Mouse (Mus musculus) kidney, embryonic 15.5 days (tissue): ENCODE results near the gene Abcc3. TPM values are rescaled to one million over a fixed set of nuclear protein-coding genes. Genes with fewer than 3 reads are reported as not detected.

Experiments
- ATAC-seq: fragments of 200-750 bp; cut with Nextera tagmentation; replicated peaks from 2 replicates; pipeline ENCODE4 v1.8.0; 2017; ENCODE audit warnings: moderate TSS enrichment; ENCODE audit not compliant: low FRiP score
- H3K27ac ChIP-seq: fragments of 300-500 bp; sonication (generic); 2 replicates; pipeline ENCODE4 v1.5.1; 2015; ENCODE audit warnings: mild to moderate bottlenecking, inconsistent platforms
- H3K27me3 ChIP-seq: fragments of 300-500 bp; sonication (generic); 2 replicates; pipeline ENCODE4 v1.6.1; 2015; ENCODE audit warnings: inconsistent platforms
- H3K36me3 ChIP-seq: fragments of 300-500 bp; sonication (generic); 2 replicates; pipeline ENCODE4 v1.6.1; 2015; ENCODE audit warnings: inconsistent platforms
- H3K4me1 ChIP-seq: fragments of 300-500 bp; sonication (generic); 2 replicates; pipeline ENCODE4 v1.6.1; 2015; ENCODE audit warnings: inconsistent platforms
- H3K4me2 ChIP-seq: fragments of 300-500 bp; sonication (generic); 2 replicates; pipeline ENCODE4 v1.6.1; 2015; ENCODE audit warnings: moderate library complexity, mild to moderate bottlenecking, inconsistent platforms
- H3K4me3 ChIP-seq: fragments of 300-500 bp; sonication (generic); replicated peaks from 2 replicates; pipeline ENCODE4 v1.5.1; 2015; ENCODE audit warnings: mild to moderate bottlenecking, inconsistent platforms
- H3K9ac ChIP-seq: fragments of 300-500 bp; sonication (generic); 2 replicates; pipeline ENCODE4 v1.6.1; 2015; ENCODE audit warnings: mild to moderate bottlenecking, inconsistent platforms
- H3K9me3 ChIP-seq: fragments of 300-500 bp; sonication (generic); replicated peaks from 2 replicates; pipeline ENCODE4 v1.6.1; 2016; ENCODE audit warnings: inconsistent platforms
- WGBS: fragments of 180-500 bp; shearing (Covaris S2); methylation state at CpG from one replicate; pipeline ENCODE4 v1.1.7; 2015; ENCODE audit warnings: mixed read lengths; 5-methylcytosine and 5-hydroxymethylcytosine counted together
- polyA plus RNA-seq: library from polyadenylated mRNA; unstranded; fragments of >200 nt; fragmentation: Nextera tagmentation; extraction: Ambion mirVana; gene quantifications from 2 replicates; pipeline ENCODE4 v1.2.1, GENCODE M21; 2015

The Abcc3 gene
- polyA plus RNA-seq: 3.4 and 6.0 TPM in 2 replicates

DNA sequence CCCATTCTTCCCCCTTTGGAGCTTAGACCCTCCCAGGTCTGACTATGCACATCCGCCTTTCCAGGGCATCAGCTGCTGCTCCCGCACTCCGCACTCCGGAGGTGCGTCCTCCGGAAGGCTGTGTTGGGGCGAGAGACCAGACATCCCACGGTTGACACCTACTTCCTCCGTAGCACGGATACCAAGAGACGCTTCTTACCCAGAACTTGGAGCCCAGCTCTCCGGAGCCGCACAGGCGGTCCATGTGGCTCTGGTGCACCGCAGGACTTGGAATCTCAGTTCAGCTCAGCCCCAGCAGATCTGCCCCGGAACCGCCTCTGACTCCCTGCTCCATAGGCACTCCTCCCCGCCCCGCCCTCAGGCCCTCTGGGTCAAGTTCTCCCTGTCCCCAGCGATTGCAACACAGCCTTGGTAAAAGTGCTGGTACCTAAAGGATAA, at the start of gene Abcc3:
Abcc3 (minus strand) TSS at position 326 of the 438 bp plus-strand sequence.
- ATAC-seq: peak; percentile 52
- no peaks in the 10 kb centered on the region for H3K36me3 ChIP-seq
- H3K27me3 ChIP-seq: no peaks in the 10 kb centered on the region
- WGBS: 4% methylated on average over 20 of the region's 20 CpGs
- H3K27ac ChIP-seq: no peak within 1 kb of the TSS
- no peaks in the 10 kb centered on the region for H3K9me3 ChIP-seq
- H3K4me1 ChIP-seq: peaks cover 16% of the 10 kb centered on the region
- H3K4me3 ChIP-seq: peak within 1 kb of the TSS; percentile 29
- H3K9ac ChIP-seq: no peak within 1 kb of the TSS
- H3K4me2 ChIP-seq: peak within 1 kb of the TSS; percentile 56

DNA sequence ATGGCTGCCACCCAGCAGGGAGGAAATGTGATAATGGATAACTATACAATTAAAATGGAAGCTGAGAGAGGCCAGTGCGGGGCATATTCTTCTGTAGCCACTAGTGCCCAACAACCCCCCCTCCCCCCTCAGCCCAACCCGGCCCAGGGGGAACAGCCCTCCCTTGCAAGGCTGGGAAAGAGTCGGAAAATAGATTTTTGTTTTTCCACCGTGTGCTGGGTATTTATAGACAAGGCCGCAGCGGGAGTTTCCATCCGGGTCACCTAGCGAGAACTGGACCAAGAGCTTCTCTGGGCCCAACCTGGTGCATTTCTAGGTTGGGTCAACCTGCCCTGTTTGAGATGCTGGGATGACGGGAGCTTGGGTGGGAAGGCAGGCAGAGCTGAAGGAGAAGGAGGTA, 49.0 kb upstream of the Abcc3 start:
- Histone ChIP-seq H3K4me3 (no peak overlapping the region), H3K27me3 (peaks cover 5% of the 10 kb centered on the region; the same call in 1 of the 2 replicates), H3K9me3 (no peaks in the 10 kb centered on the region), H3K9ac (no peak overlapping the region), H3K4me2 (no peak overlapping the region), H3K36me3 (peaks cover 16% of the 10 kb centered on the region), H3K4me1 (peaks cover 60% of the 10 kb centered on the region), H3K27ac (no peak overlapping the region)
- WGBS: 63% methylated on average over 9 of the region's 9 CpGs
- no peak for ATAC-seq

DNA sequence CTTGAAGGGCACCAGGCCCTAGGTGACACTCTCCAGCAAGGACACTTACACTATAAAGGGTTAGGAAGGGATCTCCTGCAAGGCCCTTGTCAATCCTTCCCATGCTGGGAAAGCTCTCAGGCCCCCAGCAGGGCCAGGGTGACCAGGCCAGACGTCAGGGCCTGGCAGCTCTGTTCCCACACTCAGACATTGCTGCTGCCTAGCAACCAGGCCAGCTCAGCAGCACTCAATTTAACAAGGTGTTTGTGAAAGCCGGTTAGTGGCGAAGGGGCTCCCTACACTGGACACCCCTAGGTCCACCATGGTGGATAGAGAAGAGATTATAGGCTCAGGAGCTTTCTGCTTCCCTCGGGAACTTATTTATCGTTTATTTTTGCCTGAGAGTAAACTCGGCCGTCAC, 48.3 kb upstream of the Abcc3 start:
- no peak for ATAC-seq
- Histone ChIP-seq H3K4me3 (no peak overlapping the region), H3K36me3 (peaks cover 16% of the 10 kb centered on the region), H3K27ac (no peak overlapping the region), H3K4me1 (peaks cover 59% of the 10 kb centered on the region), H3K9me3 (no peaks in the 10 kb centered on the region), H3K27me3 (peaks cover 5% of the 10 kb centered on the region; the same call in 1 of the 2 replicates), H3K9ac (no peak overlapping the region), H3K4me2 (no peak overlapping the region)
- WGBS: 62% methylated on average over 7 of the region's 7 CpGs

DNA sequence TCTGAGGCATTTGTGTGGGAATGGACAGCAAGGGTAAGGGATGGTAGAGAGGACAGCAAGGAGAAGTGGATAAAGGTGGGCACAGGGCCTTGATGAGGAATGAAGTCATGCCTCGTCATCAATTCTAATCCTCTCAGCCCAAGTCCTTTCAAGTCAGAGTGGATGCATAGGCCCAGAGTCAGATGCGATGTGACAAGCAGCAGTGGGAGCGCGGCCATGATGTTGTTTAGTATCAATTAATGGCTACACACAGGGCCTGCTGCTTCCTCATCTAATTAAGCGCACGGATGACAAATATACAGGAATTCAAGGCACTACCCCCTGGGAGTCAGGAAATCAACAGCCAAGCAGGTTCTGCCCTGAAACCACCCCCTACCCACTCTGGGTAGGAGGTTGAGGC, 47.6 kb upstream of the Abcc3 start:
- no peak overlapping the region for H3K27ac ChIP-seq
- no peak overlapping the region for H3K9ac ChIP-seq
- no peak overlapping the region for H3K4me3 ChIP-seq
- 83% methylated on average over 6 of the region's 6 CpGs for WGBS
- no peak overlapping the region for H3K4me2 ChIP-seq
- ATAC-seq: no peak
- H3K4me1 ChIP-seq: peaks cover 52% of the 10 kb centered on the region
- H3K27me3 ChIP-seq: peaks cover 5% of the 10 kb centered on the region; the same call in 1 of the 2 replicates
- H3K36me3 ChIP-seq: peaks cover 16% of the 10 kb centered on the region
- H3K9me3 ChIP-seq: no peaks in the 10 kb centered on the region

GRCm38 (mm10) chr11:94429011-94429651, 36.3 kb upstream of the Abcc3 start:
- Histone ChIP-seq H3K4me2 (peak overlapping the region; percentile 24; the same call in 1 of the 2 replicates), H3K4me3 (no peak overlapping the region), H3K4me1 (peaks cover 52% of the 10 kb centered on the region), H3K27me3 (peaks cover 16% of the 10 kb centered on the region), H3K9me3 (no peaks in the 10 kb centered on the region), H3K9ac (no peak overlapping the region), H3K27ac (peak overlapping the region; percentile 89), H3K36me3 (peaks cover 22% of the 10 kb centered on the region)
- ATAC-seq: peak; percentile 16
- 28% methylated on average over 9 of the region's 9 CpGs for WGBS

GRCm38 (mm10) chr11:94428091-94428835, 35.5 kb upstream of the Abcc3 start:
- H3K27ac ChIP-seq: peak overlapping the region; percentile 89
- H3K4me1 ChIP-seq: peaks cover 57% of the 10 kb centered on the region
- H3K36me3 ChIP-seq: peaks cover 25% of the 10 kb centered on the region
- H3K9me3 ChIP-seq: no peaks in the 10 kb centered on the region
- peaks cover 8% of the 10 kb centered on the region for H3K27me3 ChIP-seq
- peak; percentile 89 for ATAC-seq
- no peak overlapping the region for H3K9ac ChIP-seq
- H3K4me3 ChIP-seq: no peak overlapping the region
- peak overlapping the region; percentile 24; the same call in 1 of the 2 replicates for H3K4me2 ChIP-seq
- 2% methylated on average over 4 of the region's 4 CpGs for WGBS

GRCm38 (mm10) chr11:94425656-94426055, 32.9 kb upstream of the Abcc3 start:
- Histone ChIP-seq H3K27me3 (no peaks in the 10 kb centered on the region), H3K4me2 (no peak overlapping the region), H3K4me1 (peaks cover 74% of the 10 kb centered on the region), H3K9me3 (no peaks in the 10 kb centered on the region), H3K27ac (no peak overlapping the region), H3K9ac (no peak overlapping the region), H3K36me3 (peaks cover 13% of the 10 kb centered on the region; the same call in 1 of the 2 replicates), H3K4me3 (no peak overlapping the region)
- 61% methylated on average over 14 of the region's 14 CpGs for WGBS
- no peak for ATAC-seq

- H3K36me3 ChIP-seq: peaks cover 13% of the 10 kb centered on the region; the same call in 1 of the 2 replicates
- H3K27me3 ChIP-seq: no peaks in the 10 kb centered on the region
- no peak for ATAC-seq
- 39% methylated on average over 5 of the region's 5 CpGs for WGBS
- peaks cover 78% of the 10 kb centered on the region for H3K4me1 ChIP-seq
- no peak overlapping the region for H3K27ac ChIP-seq
- H3K4me3 ChIP-seq: no peak overlapping the region
- H3K9me3 ChIP-seq: no peaks in the 10 kb centered on the region
- no peak overlapping the region for H3K9ac ChIP-seq
- H3K4me2 ChIP-seq: no peak overlapping the region
These were observed 32.4 kb upstream of the Abcc3 start for GRCm38 (mm10) chr11:94425215-94425614.

DNA sequence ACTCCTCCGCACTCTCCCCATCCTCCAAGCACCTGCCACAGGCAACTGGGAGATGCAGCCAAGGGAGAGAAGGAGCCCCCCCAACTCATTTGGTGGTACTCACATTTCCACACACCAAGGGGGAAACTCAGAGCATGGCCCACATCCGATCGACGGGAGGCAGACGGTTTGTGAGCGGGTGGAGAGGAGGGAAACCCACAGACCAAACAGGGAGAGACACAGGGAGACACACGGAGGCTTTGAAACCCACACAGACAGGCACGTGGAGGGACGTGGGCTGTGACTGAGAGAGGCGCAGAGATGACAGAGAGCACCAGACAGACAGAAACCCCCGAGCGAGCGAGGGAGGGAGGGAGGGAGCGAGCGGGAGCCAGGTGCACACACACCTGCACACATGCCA, 31.6 kb upstream of the Abcc3 start:
- WGBS: 39% methylated on average over 15 of the region's 15 CpGs
- Histone ChIP-seq H3K27ac (no peak overlapping the region), H3K9ac (no peak overlapping the region), H3K36me3 (peaks cover 13% of the 10 kb centered on the region; the same call in 1 of the 2 replicates), H3K9me3 (no peaks in the 10 kb centered on the region), H3K4me1 (peaks cover 73% of the 10 kb centered on the region), H3K4me3 (no peak overlapping the region), H3K4me2 (no peak overlapping the region), H3K27me3 (no peaks in the 10 kb centered on the region)
- no peak for ATAC-seq

DNA sequence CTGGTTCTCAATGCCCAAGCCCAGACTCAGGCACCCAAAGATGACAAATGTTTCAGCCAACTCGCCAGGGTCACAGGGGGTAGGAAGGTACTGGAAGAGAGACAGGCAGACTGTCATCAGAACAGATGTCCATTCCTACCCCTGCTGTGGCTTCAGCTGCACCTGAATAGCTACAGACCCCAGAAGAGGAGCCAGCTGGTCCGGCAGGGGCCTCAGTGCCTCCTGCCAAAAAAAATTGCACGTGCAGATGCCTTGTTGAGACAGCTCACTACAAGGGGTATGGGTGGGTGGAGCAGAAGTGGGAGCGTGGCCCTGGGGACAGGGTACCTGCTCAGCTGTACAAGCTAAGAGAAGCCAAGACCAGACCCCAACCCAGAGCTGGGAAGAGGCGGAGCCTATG, 31.1 kb upstream of the Abcc3 start:
- Histone ChIP-seq H3K9me3 (no peaks in the 10 kb centered on the region), H3K4me3 (no peak overlapping the region), H3K9ac (no peak overlapping the region), H3K4me2 (no peak overlapping the region), H3K27me3 (no peaks in the 10 kb centered on the region), H3K36me3 (peaks cover 13% of the 10 kb centered on the region; the same call in 1 of the 2 replicates), H3K4me1 (peaks cover 67% of the 10 kb centered on the region), H3K27ac (no peak overlapping the region)
- 66% methylated on average over 5 of the region's 5 CpGs for WGBS
- no peak for ATAC-seq

DNA sequence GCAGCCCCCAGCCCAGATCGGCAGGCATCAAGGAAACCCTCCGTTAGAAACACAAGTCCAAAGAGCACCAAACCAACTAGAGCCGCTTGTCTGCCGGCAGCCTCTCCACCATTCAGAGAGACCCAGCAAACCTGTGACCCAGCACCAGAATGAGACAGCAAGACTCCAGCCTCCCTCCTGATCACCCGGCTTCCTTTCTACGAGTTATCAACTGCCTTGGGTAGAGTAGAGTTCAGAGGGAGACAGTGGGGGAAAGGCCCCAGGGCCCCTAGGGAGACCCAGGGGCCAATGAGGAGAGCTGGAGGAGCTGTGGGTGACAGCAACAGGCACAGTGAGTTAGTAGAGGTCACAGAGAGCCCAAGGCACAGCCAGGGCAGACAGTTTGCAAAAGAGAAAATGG, 28.2 kb upstream of the Abcc3 start:
- 53% methylated on average over 6 of the region's 6 CpGs for whole genome bisulfite sequencing
- H3K27me3 ChIP-seq: no peaks in the 10 kb centered on the region
- H3K9ac ChIP-seq: no peak overlapping the region
- no peak overlapping the region for H3K4me3 ChIP-seq
- H3K9me3 ChIP-seq: no peaks in the 10 kb centered on the region
- ATAC-seq: no peak
- H3K4me1 ChIP-seq: peaks cover 48% of the 10 kb centered on the region
- H3K36me3 ChIP-seq: peaks cover 16% of the 10 kb centered on the region
- H3K27ac ChIP-seq: peak overlapping the region; percentile 20; the same call in 1 of the 2 replicates
- no peak overlapping the region for H3K4me2 ChIP-seq

GRCm38 (mm10) chr11:94420325-94420724, 27.5 kb upstream of the Abcc3 start:
- 21% methylated on average over 7 of the region's 7 CpGs for WGBS

More at GRCm38 (mm10) chr11:94420325-94420724, 27.5 kb upstream of the Abcc3 start:
- Histone ChIP-seq H3K9ac (no peak overlapping the region), H3K9me3 (no peaks in the 10 kb centered on the region), H3K27ac (no peak overlapping the region), H3K4me3 (no peak overlapping the region), H3K4me2 (no peak overlapping the region), H3K36me3 (peaks cover 17% of the 10 kb centered on the region), H3K4me1 (peaks cover 47% of the 10 kb centered on the region), H3K27me3 (peaks cover 6% of the 10 kb centered on the region; the same call in 1 of the 2 replicates)
- ATAC-seq: no peak
